Mouse (Mus musculus) intestine, embryonic 15.5 days (tissue): ENCODE measurements around the gene Mpdu1. TPM values are rescaled to one million over a fixed set of nuclear protein-coding genes. Genes with fewer than 3 reads are reported as not detected.
"Not testable (repeated sequence)": the region's sequence is repeated elsewhere in the genome, so short reads cannot be mapped to it uniquely, and the experiment has no call there.

ENCODE experiments used
- ATAC-seq: fragments of 200-750 bp; cut with Nextera tagmentation; 2 replicates; pipeline ENCODE4 v1.8.0; 2017; ENCODE audit warnings: moderate TSS enrichment, moderate library complexity
- H3K27ac ChIP-seq: fragments of 300-500 bp; sonication (generic); 2 replicates; pipeline ENCODE4 v1.5.1; 2015; ENCODE audit warnings: mild to moderate bottlenecking, inconsistent platforms
- H3K27me3 ChIP-seq: fragments of 300-500 bp; sonication (generic); replicated peaks from 2 replicates; pipeline ENCODE4 v1.6.1; 2015; ENCODE audit warnings: inconsistent platforms
- H3K36me3 ChIP-seq: fragments of 300-500 bp; sonication (generic); 2 replicates; pipeline ENCODE4 v1.6.1; 2015; ENCODE audit warnings: inconsistent platforms
- H3K4me1 ChIP-seq: fragments of 300-500 bp; sonication (generic); replicated peaks from 2 replicates; pipeline ENCODE4 v1.6.1; 2015; ENCODE audit warnings: inconsistent platforms
- H3K4me2 ChIP-seq: fragments of 300-500 bp; sonication (generic); replicated peaks from 2 replicates; pipeline ENCODE4 v1.6.1; 2015; ENCODE audit warnings: mild to moderate bottlenecking, inconsistent platforms
- H3K4me3 ChIP-seq: fragments of 300-500 bp; sonication (generic); replicated peaks from 2 replicates; pipeline ENCODE4 v1.5.1; 2015; ENCODE audit warnings: inconsistent platforms
- H3K9ac ChIP-seq: fragments of 300-500 bp; sonication (generic); 2 replicates; pipeline ENCODE4 v1.6.1; 2015; ENCODE audit warnings: inconsistent platforms
- H3K9me3 ChIP-seq: fragments of 300-500 bp; sonication (generic); 2 replicates; pipeline ENCODE4 v1.6.1; 2016; ENCODE audit warnings: inconsistent platforms
- WGBS: fragments of 180-500 bp; shearing (Covaris S2); methylation state at CpG from one replicate; pipeline ENCODE4 v1.1.7; 2015; 5-methylcytosine and 5-hydroxymethylcytosine counted together
- polyA plus RNA-seq: library from polyadenylated mRNA; unstranded; fragments of >200 nt; fragmentation: Nextera tagmentation; extraction: Ambion mirVana; gene quantifications from 2 replicates; pipeline ENCODE4 v1.2.1, GENCODE M21; 2015

Mpdu1 gene
- polyA plus RNA-seq, result 60.9 and 63.4 TPM in 2 replicates

DNA sequence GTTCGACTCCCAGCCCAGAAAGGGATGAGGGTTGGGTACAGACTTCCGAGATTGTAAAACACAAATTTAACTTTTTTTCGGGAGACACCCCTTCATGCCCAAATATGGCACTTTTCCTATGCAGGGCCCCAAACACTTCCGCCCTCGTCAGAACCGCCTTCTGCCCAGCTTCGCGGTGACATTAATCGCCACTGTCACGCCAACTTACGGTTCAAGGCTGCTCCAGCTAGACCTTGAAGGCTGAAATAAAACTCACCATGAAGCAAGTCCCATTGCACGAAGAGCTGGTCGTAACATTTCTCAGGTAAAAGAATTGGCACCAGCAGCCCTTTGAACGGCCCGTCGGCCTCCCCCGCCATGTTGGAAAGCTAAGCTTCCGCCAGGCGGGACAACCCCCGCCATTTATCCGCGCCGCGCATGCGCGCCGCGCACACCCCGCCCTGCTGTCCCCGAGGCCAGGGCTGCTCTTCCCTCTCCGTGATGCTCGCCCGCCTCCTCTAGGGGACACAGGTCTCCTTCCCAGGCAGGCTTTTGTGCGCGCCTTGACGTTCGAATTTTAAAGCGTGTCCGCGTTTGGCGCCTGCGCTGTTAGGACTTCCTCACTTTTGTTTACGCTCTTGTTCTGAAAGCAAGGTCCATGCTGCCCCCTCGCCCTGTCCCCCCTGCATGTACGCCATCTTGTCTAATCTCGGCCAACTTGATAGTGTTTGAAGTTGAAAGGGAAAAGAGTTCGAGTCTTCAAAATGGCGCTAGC, at the start of gene Mpdu1:
Gene Mpdu1, minus strand, starts transcription at position 430 of the 754 bp plus-strand sequence.
- Histone ChIP-seq H3K4me1 (peaks cover 10% of the 10 kb centered on the region), H3K4me3 (peak within 1 kb of the TSS; percentile 39), H3K9ac (peak within 1 kb of the TSS; percentile 44), H3K4me2 (peak within 1 kb of the TSS; percentile 60), H3K27me3 (no peaks in the 10 kb centered on the region), H3K9me3 (no peaks in the 10 kb centered on the region), H3K36me3 (peaks cover 21% of the 10 kb centered on the region), H3K27ac (peak within 1 kb of the TSS; percentile 96)
- under 1% methylated on average over 48 of the region's 48 CpGs for WGBS
- peak; percentile 96 for ATAC-seq

DNA sequence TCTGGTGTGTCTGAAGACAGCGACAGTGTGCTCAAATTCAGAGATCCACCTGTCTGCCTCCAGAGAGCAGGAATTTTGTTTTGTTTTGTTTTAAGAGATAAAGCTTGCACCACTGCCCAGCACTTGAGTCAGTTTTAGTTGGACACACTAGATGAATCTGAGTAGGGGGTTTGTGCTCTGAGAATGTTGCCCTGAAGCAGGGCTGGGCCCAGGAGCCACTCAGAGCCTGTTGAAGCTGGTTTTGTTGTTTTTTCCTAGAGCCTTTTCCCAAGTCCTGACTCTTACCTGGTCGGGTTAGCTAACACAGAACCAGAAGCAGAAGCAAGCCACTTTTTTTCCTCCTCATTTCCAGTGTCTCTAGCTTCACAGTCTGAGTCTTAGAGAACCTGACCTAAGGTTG, 48.6 kb upstream of the Mpdu1 start:
- no peak for ATAC-seq
- no peaks in the 10 kb centered on the region for H3K27me3 ChIP-seq
- peaks cover 7% of the 10 kb centered on the region; the same call in 1 of the 2 replicates for H3K4me1 ChIP-seq
- no peak overlapping the region for H3K4me3 ChIP-seq
- no peaks in the 10 kb centered on the region for H3K9me3 ChIP-seq
- no peaks in the 10 kb centered on the region for H3K36me3 ChIP-seq
- H3K9ac ChIP-seq, result no peak overlapping the region
- H3K4me2 ChIP-seq, result no peak overlapping the region
- H3K27ac ChIP-seq, result no peak overlapping the region
- WGBS, result 74% methylated on average over 2 of the region's 2 CpGs

DNA sequence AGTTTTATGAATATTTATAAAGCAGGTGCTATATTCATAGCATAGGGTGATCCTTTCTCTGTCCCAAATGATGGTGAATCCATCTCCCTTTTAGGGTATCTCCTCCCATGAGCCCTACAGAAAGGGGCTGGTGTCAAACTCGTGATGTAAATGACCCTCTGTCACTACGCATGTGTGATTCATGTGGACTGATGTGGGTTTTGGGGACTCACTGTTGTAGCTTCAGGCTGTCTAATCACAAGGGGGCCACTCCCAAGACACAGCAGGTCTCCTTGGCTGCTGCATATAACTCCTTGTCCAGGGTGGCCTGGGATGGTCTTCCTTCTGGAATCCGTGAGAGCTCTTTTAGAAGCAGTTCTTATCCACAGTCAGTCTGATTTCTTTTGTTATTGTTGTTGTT, 48.0 kb upstream of the Mpdu1 start:
- Histone ChIP-seq H3K4me3 (no peak overlapping the region), H3K9ac (no peak overlapping the region), H3K9me3 (no peaks in the 10 kb centered on the region), H3K4me1 (0 out of 2 replicates have a peak, but pooled peaks cover 2% of the 10 kb centered on the region), H3K27ac (no peak overlapping the region), H3K36me3 (no peaks in the 10 kb centered on the region), H3K4me2 (no peak overlapping the region), H3K27me3 (no peaks in the 10 kb centered on the region)
- no peak for ATAC-seq
- WGBS, result 76% methylated on average over 3 of the region's 3 CpGs

DNA sequence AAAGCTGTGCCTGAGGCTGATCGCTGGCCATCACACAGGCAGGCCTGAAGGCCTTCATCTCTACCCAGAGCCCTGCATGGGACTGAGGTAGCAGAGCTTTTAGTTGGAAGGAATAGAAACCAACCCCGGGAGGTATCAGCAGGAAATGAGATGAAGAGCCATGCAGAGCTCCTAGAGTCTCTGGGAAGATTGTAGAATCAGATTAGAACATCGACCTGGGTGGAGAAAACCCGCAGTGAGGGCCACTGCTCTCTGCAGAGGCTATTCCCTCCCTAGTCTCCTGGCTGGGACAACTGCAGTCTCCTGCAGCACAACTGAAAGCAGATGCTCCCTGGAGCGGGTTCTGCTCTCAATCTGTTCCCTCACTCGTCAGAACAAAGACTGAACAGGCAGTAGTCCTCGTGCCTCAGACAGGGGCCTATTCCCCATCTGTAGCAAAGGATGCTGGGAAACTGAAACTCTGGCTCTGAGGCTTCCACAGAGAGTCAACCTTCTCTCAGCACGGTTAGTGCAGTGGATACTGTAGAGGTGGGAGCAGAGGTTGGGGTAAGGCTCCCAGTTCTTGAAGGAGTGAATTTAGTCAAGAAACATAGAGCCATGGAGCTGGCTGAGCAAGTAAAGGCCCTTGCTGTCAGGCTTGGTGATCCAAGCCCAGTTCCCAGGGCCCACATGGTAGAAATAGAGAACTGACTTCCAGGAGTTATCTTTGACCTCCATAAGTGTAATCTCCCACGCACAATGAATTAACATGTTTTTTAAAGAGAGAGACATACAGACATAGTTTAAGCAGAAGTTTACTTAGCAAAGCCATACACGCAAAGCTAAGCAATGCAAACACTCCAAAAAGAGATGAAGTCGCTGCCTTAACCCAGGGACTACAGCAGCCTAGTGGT, 47.4 kb upstream of the Mpdu1 start:
- Histone ChIP-seq H3K36me3 (no peaks in the 10 kb centered on the region), H3K4me2 (no peak overlapping the region), H3K9ac (no peak overlapping the region), H3K27ac (no peak overlapping the region), H3K4me3 (no peak overlapping the region), H3K9me3 (no peaks in the 10 kb centered on the region), H3K27me3 (no peaks in the 10 kb centered on the region), H3K4me1 (no peaks in the 10 kb centered on the region)
- 55% methylated on average over 11 of the region's 11 CpGs for WGBS
- ATAC-seq, result no peak

DNA sequence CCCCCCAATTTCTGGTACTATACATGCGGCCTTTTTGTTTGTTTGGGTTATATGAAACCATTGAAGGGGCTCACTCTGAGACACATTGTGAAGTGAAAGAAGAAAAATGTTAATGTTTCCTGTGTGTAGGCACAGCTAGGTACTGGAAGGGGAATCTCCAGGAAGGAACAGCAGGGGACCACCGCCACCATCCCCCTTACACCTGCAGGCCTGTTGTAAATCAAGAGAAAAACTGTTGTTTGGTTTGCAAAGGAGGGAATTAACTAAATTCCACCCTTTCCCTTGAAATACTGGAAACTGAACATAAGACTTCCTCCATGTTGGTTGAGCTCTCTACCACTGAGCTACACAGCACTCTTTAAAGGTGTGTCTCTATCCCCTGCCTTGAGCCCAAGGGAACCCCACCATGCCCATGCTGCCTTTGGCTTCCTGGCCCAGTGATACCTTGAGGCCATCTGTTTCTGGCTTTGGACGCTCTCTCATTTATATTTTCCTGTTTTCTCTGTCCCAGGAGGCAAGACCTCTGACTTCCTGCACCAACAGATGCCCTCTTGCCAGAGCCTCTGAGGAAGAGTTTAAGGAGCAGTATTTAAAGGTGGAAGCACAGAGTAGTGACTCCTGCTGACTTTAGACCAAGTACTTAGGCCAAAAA, 46.3 kb upstream of the Mpdu1 start:
- H3K27me3 ChIP-seq, result no peaks in the 10 kb centered on the region
- no peak overlapping the region for H3K9ac ChIP-seq
- no peak overlapping the region for H3K4me2 ChIP-seq
- no peaks in the 10 kb centered on the region for H3K9me3 ChIP-seq
- H3K36me3 ChIP-seq, result no peaks in the 10 kb centered on the region
- H3K27ac ChIP-seq, result no peak overlapping the region
- ATAC-seq, result no peak
- H3K4me3 ChIP-seq, result no peak overlapping the region
- H3K4me1 ChIP-seq, result no peaks in the 10 kb centered on the region
- 66% methylated on average over 3 of the region's 3 CpGs for WGBS

DNA sequence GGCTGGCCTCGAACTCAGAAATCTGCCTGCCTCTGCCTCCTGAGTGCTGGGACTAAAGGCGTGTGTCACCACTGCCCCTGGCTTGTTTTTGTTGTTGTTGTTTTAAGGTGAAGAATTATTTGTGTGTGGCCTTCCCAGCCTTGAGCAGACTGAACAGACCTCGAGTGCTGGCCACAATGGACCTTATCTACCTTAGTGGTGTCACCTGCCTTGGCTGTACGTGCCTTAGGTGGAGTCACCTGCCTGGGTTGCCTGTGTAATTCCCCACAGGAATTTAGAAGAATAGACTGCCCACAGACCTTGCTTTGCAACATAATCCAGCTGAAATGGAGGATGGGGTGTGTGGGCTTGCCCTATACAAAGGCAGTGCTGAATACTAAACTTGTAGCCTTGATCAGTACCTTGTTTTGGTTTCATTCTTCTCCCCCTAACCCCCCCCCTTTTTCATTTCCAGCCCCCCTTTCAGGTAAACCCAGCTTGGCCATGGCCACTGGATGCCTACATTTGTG, 45.5 kb upstream of the Mpdu1 start:
- Histone ChIP-seq H3K9ac (no peak overlapping the region), H3K4me3 (no peak overlapping the region), H3K36me3 (no peaks in the 10 kb centered on the region), H3K27me3 (no peaks in the 10 kb centered on the region), H3K27ac (no peak overlapping the region), H3K4me2 (no peak overlapping the region), H3K4me1 (no peaks in the 10 kb centered on the region), H3K9me3 (no peaks in the 10 kb centered on the region)
- WGBS, result 85% methylated on average over 4 of the region's 4 CpGs
- ATAC-seq, result no peak

DNA sequence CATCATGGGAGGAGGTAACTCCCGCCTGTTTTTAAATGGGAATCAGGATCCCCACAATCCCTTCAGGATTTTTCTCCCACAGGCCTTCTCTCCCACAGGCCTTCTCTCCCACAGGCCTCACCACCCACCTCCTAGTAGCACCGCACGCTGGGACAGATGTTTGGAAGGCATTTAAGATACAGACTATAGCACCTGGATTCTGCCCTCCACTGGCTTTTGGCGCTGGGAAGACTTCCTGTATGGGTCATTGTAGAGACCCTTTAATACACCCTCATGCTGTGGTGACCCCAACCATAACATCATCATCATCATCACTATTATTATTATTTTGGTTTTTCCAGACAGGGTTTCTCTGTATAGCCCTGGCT, 45.0 kb upstream of the Mpdu1 start:
- ATAC-seq, result no peak
- no peaks in the 10 kb centered on the region for H3K9me3 ChIP-seq
- no peaks in the 10 kb centered on the region for H3K36me3 ChIP-seq
- H3K4me1 ChIP-seq, result no peaks in the 10 kb centered on the region
- H3K4me3 ChIP-seq, result no peak overlapping the region
- no peak overlapping the region for H3K4me2 ChIP-seq
- WGBS, result 87% methylated on average over 4 of the region's 4 CpGs
- H3K27me3 ChIP-seq, result no peaks in the 10 kb centered on the region
- no peak overlapping the region for H3K9ac ChIP-seq
- no peak overlapping the region for H3K27ac ChIP-seq

DNA sequence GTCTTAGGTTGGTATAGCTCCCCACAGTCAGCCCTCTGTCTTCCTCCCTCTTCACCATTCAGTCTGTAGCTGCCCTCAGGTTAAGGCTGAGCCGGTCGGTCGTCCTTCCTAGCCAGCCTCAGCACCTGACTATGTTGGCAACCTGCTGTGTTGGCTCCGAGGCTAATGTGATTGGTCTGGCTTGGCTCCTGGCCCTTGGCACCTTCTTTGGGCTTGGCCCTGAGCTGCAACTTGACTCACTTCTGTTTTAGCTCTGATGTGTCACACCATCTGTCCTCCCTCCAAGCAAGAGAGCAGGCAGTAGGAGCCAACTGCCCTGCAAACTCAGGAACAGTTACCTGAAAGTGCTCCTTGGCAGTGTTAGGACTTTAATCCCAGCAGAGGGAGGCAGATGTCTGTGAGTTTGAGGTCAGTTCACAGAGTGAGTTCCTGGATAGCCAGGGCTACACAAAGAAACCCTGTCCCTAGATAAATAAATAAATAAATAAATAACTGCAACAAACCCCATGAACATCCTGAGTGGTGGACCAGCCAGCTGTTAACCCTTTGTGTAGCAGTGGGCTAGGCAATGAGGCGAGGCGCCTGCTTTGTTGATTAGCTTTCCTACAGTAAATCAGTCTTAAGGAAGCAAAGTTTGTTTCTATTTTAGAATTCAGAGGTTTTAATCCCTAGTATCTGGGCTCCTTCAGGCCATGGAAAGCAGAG, 44.5 kb upstream of the Mpdu1 start:
- Histone ChIP-seq H3K27me3 (no peaks in the 10 kb centered on the region), H3K36me3 (no peaks in the 10 kb centered on the region), H3K9me3 (no peaks in the 10 kb centered on the region), H3K4me3 (no peak overlapping the region), H3K4me2 (no peak overlapping the region), H3K4me1 (no peaks in the 10 kb centered on the region), H3K27ac (no peak overlapping the region), H3K9ac (no peak overlapping the region)
- no peak for ATAC-seq
- 53% methylated on average over 6 of the region's 6 CpGs for WGBS

DNA sequence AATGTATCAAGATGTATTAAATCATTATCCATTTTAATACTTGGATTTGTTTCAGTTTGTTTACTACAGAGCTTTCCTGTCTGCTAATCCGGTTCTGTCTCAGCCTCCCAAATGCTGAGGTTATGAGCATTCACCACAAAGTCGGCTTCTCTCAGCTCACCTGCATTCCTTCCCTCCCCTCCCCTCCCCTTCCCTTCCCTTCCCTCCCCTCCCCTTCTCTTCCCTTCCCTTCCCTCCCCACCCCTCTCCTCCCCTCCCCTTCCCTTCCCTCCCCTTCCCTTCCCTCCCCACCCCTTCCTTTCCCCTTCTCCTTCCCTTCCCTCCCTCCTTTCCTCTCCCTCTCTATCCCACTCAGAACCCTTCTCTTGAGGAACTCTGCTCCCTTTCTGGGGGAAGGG, 42.2 kb upstream of the Mpdu1 start:
- Histone ChIP-seq H3K36me3 (no peaks in the 10 kb centered on the region), H3K9ac (no peak overlapping the region), H3K27ac (no peak overlapping the region), H3K4me2 (no peak overlapping the region), H3K4me1 (0 out of 2 replicates have a peak, but pooled peaks cover 1% of the 10 kb centered on the region), H3K4me3 (no peak overlapping the region), H3K9me3 (no peaks in the 10 kb centered on the region), H3K27me3 (no peaks in the 10 kb centered on the region)
- 20% methylated on average over 2 of the region's 2 CpGs for WGBS
- no peak for ATAC-seq

DNA sequence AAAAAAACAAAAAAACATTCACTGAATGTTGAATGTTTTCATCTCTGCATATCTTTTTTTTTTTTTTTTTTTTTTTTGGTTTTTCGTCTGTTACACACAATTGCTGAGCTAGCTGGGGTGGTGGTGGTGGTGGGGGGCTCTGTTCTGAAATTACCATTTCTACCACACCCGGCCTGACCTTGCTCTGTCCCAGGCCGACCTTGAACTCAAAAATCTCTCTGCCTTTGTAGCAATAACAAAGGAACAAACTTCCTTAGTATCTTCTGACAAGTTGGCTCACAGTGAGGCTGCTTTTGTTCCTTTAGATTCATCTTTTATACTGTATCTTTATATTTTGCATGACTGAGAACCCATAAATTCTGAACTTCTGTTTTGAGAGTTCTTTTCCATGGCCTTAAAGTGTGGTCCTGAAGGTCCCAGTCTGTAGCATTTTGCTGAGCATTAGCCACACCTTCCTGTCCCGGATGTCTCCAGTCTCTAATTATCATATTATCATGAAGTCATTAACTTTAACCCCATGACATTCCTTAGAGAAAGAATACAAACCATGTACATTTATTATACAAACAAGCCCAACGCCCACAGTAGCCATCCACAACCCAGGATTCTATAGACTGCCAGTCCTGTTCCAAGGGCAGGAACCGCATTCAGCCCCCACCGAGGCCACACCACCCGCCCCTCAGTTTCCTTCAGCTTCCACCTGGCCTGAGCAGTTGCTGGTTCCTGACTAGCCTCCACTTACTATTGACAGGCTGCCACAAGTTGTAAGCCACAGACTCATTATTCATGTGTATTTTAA, 41.6 kb upstream of the Mpdu1 start:
- Histone ChIP-seq H3K36me3 (no peaks in the 10 kb centered on the region), H3K4me2 (no peak overlapping the region), H3K4me3 (no peak overlapping the region), H3K9me3 (no peaks in the 10 kb centered on the region), H3K27ac (no peak overlapping the region), H3K4me1 (0 out of 2 replicates have a peak, but pooled peaks cover 2% of the 10 kb centered on the region), H3K27me3 (no peaks in the 10 kb centered on the region), H3K9ac (no peak overlapping the region)
- 57% methylated on average over 8 of the region's 8 CpGs for WGBS
- ATAC-seq, result no peak

DNA sequence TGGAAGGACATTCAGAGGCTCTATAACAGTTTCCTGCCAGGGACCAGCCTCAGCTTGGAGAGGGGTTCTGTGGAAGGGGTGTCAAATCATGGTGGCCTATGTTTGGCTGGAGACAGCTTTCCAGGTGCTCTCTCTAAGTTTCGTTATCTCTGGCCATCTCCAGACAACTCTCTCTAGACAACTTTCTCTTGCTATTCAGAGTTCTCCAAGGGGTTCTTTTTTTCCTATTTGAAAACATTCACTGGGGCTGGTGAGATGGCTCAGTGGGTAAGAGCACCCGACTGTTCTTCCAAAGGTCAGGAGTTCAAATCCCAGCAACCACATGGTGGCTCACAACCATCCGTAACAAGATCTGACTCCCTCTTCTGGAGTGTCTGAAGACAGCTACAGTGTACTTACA, 40.9 kb upstream of the Mpdu1 start:
- not testable (repeated sequence) for H3K4me2 ChIP-seq, H3K9me3 ChIP-seq, H3K27ac ChIP-seq, H3K9ac ChIP-seq, H3K36me3 ChIP-seq, H3K27me3 ChIP-seq, H3K4me1 ChIP-seq, H3K4me3 ChIP-seq, ATAC-seq
- 73% methylated on average over 3 of the region's 3 CpGs for WGBS
